ENCODE assay signal across 33 mouse cellular contexts in genomic region chr5:113396286-113396934, GRCm38 (mm10). TPM values are rescaled to one million over a fixed set of nuclear protein-coding genes. Genes with fewer than 3 reads are reported as not detected.
DNase-seq lines count a peak whose midpoint lies in the region; ATAC-seq and TF ChIP-seq lines count a peak whose summit lies in the region.
"Had no signal": no experiment of that assay in that cellular context is flagged by ENCODE, and none has a peak within 500 bp of the region (broad histone marks: within the 10 kb centered on the region; RNA-seq: fewer than 3 reads in every experiment).

No protein-coding gene starts in this region.

- no peak overlapping the region for H3K9ac ChIP-seq in hindbrain, embryonic 15.5 days
- no peak overlapping the region for H3K9ac ChIP-seq in hindbrain, embryonic 16.5 days (ENCODE audit: low read depth, low read length)
- no peak overlapping the region for H3K9ac ChIP-seq in midbrain, embryonic 13.5 days (replicated peaks)
- no peak overlapping the region for H3K9ac ChIP-seq in midbrain, postnatal 0 days (replicated peaks; ENCODE audit: low read length, poor library complexity, severe bottlenecking)
- H3K9ac ChIP-seq in neural tube, embryonic 15.5 days (replicated peaks) = no peak overlapping the region
- H3K9ac ChIP-seq: embryonic facial prominence, embryonic 12.5 days; liver, embryonic 12.5 days; liver, postnatal 0 days had no signal

- no peaks in the 10 kb centered on the region for H3K27me3 ChIP-seq in hindbrain, embryonic 15.5 days
- H3K27me3 ChIP-seq in hindbrain, embryonic 16.5 days (replicated peaks; ENCODE audit: control insufficient read depth, insufficient read depth, low read length) = no peaks in the 10 kb centered on the region
- no peaks in the 10 kb centered on the region for H3K27me3 ChIP-seq in midbrain, embryonic 13.5 days
- H3K27me3 ChIP-seq in midbrain, postnatal 0 days (ENCODE audit: insufficient read depth, low read length) = no peaks in the 10 kb centered on the region
- H3K27me3 ChIP-seq in neural tube, embryonic 15.5 days (replicated peaks) = no peaks in the 10 kb centered on the region
- H3K27me3 ChIP-seq: embryonic facial prominence, embryonic 12.5 days; liver, embryonic 12.5 days had no signal

- H3K36me3 ChIP-seq in hindbrain, embryonic 15.5 days = no peaks in the 10 kb centered on the region
- no peaks in the 10 kb centered on the region for H3K36me3 ChIP-seq in hindbrain, embryonic 16.5 days (ENCODE audit: control insufficient read depth, insufficient read depth, low read length)
- H3K36me3 ChIP-seq in midbrain, embryonic 13.5 days = no peaks in the 10 kb centered on the region
- H3K36me3 ChIP-seq in midbrain, postnatal 0 days (ENCODE audit: insufficient read depth, low read length) = no peaks in the 10 kb centered on the region
- no peaks in the 10 kb centered on the region for H3K36me3 ChIP-seq in neural tube, embryonic 15.5 days
- H3K36me3 ChIP-seq: embryonic facial prominence, embryonic 12.5 days; liver, embryonic 12.5 days had no signal

- no peak overlapping the region for H3K4me2 ChIP-seq in hindbrain, embryonic 15.5 days
- H3K4me2 ChIP-seq in hindbrain, embryonic 16.5 days (ENCODE audit: low read length) = no peak overlapping the region
- no peak overlapping the region for H3K4me2 ChIP-seq in midbrain, embryonic 13.5 days (replicated peaks)
- no peak overlapping the region for H3K4me2 ChIP-seq in midbrain, postnatal 0 days (ENCODE audit: low read depth, low read length, poor library complexity, severe bottlenecking)
- no peak overlapping the region for H3K4me2 ChIP-seq in neural tube, embryonic 15.5 days
- H3K4me2 ChIP-seq: embryonic facial prominence, embryonic 12.5 days; heart, embryonic 11.5 days; liver, embryonic 12.5 days had no signal

- ATAC-seq in hindbrain, embryonic 15.5 days (ENCODE audit: low FRiP score, low read depth) = no peak
- no peak for ATAC-seq in hindbrain, embryonic 16.5 days
- ATAC-seq in midbrain, embryonic 13.5 days = no peak
- no peak for ATAC-seq in midbrain, postnatal 0 days (ENCODE audit: low FRiP score)
- ATAC-seq in neural tube, embryonic 15.5 days (ENCODE audit: low FRiP score) = no peak
- ATAC-seq: forebrain, embryonic 14.5 days; intestine, embryonic 16.5 days; liver, embryonic 12.5 days; liver, postnatal 0 days had no signal

- DNase-seq in midbrain, postnatal 0 days (ENCODE audit: low spot score) = no peak
- DNase-seq in left cerebral cortex, adult 11 months (ENCODE audit: low spot score) = no peak
- DNase-seq in right cerebral cortex, adult 2 months (ENCODE audit: low spot score in 2 of 2) = no peak
- DNase-seq: adrenal gland, postnatal 25 days; cerebellum, adult 11-12 months; cerebellum, adult 9-11 months; embryo, embryonic 11 days; gastrocnemius, postnatal 25 days; heart, adult 11 months; heart, postnatal 36 days; kidney, adult 8-10 months; kidney, postnatal 4 days; left cerebral cortex, postnatal 4 days; liver, postnatal 0 days; thymus, adult 2 months; thymus, postnatal 36 days had no signal

- H3K4me1 ChIP-seq in hindbrain, embryonic 15.5 days (replicated peaks) = peaks cover 23% of the 10 kb centered on the region
- peaks cover 10% of the 10 kb centered on the region for H3K4me1 ChIP-seq in hindbrain, embryonic 16.5 days (ENCODE audit: control insufficient read depth, insufficient read depth, low read depth, low read length)
- H3K4me1 ChIP-seq in midbrain, embryonic 13.5 days (replicated peaks) = peaks cover 29% of the 10 kb centered on the region
- H3K4me1 ChIP-seq in midbrain, postnatal 0 days (ENCODE audit: insufficient read depth, low read length) = peaks cover 9% of the 10 kb centered on the region
- peaks cover 25% of the 10 kb centered on the region for H3K4me1 ChIP-seq in neural tube, embryonic 15.5 days
- H3K4me1 ChIP-seq: embryonic facial prominence, embryonic 12.5 days; liver, embryonic 12.5 days had no signal

- no peaks in the 10 kb centered on the region for H3K9me3 ChIP-seq in hindbrain, embryonic 15.5 days
- no peaks in the 10 kb centered on the region for H3K9me3 ChIP-seq in hindbrain, embryonic 16.5 days (ENCODE audit: control insufficient read depth, low read length)
- H3K9me3 ChIP-seq in midbrain, embryonic 13.5 days = peaks cover 11% of the 10 kb centered on the region; the same call in 1 of the 2 replicates
- H3K9me3 ChIP-seq in midbrain, postnatal 0 days (ENCODE audit: low read length) = no peaks in the 10 kb centered on the region
- no peaks in the 10 kb centered on the region for H3K9me3 ChIP-seq in neural tube, embryonic 15.5 days (replicated peaks)

- H3K27ac ChIP-seq in hindbrain, embryonic 15.5 days (replicated peaks) = peak overlapping the region; percentile 5; the same call in 1 of the 2 replicates
- H3K27ac ChIP-seq in hindbrain, embryonic 16.5 days (ENCODE audit: low read depth, low read length) = no peak overlapping the region
- peak overlapping the region; percentile 58 for H3K27ac ChIP-seq in midbrain, embryonic 13.5 days
- no peak overlapping the region; the same call in 1 of the 2 replicates for H3K27ac ChIP-seq in midbrain, postnatal 0 days (ENCODE audit: low read depth, low read length)
- peak overlapping the region; percentile 72; the same call in 1 of the 2 replicates for H3K27ac ChIP-seq in neural tube, embryonic 15.5 days (replicated peaks)
- H3K27ac ChIP-seq: embryonic facial prominence, embryonic 12.5 days; kidney, postnatal 0 days; liver, embryonic 12.5 days had no signal

- H3K4me3 ChIP-seq in hindbrain, embryonic 15.5 days = no peak overlapping the region
- H3K4me3 ChIP-seq in hindbrain, embryonic 16.5 days (ENCODE audit: low read length) = no peak overlapping the region
- no peak overlapping the region for H3K4me3 ChIP-seq in midbrain, embryonic 13.5 days (replicated peaks)
- H3K4me3 ChIP-seq in midbrain, postnatal 0 days (ENCODE audit: low read depth, low read length) = no peak overlapping the region
- no peak overlapping the region for H3K4me3 ChIP-seq in neural tube, embryonic 15.5 days (replicated peaks)
- H3K4me3 ChIP-seq: embryonic facial prominence, embryonic 12.5 days; liver, embryonic 12.5 days had no signal

- WGBS in hindbrain, embryonic 15.5 days = 61% methylated on average over 17 of the region's 17 CpGs
- WGBS in hindbrain, embryonic 16.5 days = 64% methylated on average over 17 of the region's 17 CpGs
- 50% methylated on average over 17 of the region's 17 CpGs for WGBS in midbrain, embryonic 13.5 days
- 50% methylated on average over 17 of the region's 17 CpGs for WGBS in midbrain, postnatal 0 days
- 71% methylated on average over 17 of the region's 17 CpGs for WGBS in neural tube, embryonic 15.5 days

- no peak for TF ChIP-seq CTCF in midbrain, postnatal 0 days (IDR thresholded peaks at IDR 0.05)

RNA-seq across cellular contexts. Expression of gene Aym1, which starts 39.3 kb away (rescaled TPM):
- polyA plus RNA-seq in hindbrain, embryonic 15.5 days (2015; fragmentation: Nextera tagmentation; extraction: Ambion mirVana) = not detected in 2 replicates
- polyA plus RNA-seq in hindbrain, embryonic 16.5 days (2015; fragmentation: Nextera tagmentation; extraction: Ambion mirVana) = not detected in 2 replicates
- polyA plus RNA-seq in midbrain, embryonic 13.5 days (2015; fragmentation: Nextera tagmentation; extraction: Ambion mirVana) = not detected in 2 replicates
- total RNA-seq in midbrain, postnatal 0 days (2014; rRNA removed) = not detected in 2 replicates
- not detected in 2 replicates for polyA plus RNA-seq in midbrain, postnatal 0 days (2015; fragmentation: Nextera tagmentation; extraction: Ambion mirVana)
- not detected in 2 replicates for polyA plus RNA-seq in neural tube, embryonic 15.5 days (2015; fragmentation: Nextera tagmentation; extraction: Ambion mirVana)
- total RNA-seq: adrenal gland, adult 18-20 months; adrenal gland, postnatal 25 days; gastrocnemius, postnatal 25 days; heart, postnatal 36 days; layer of hippocampus, adult 8-10 months; layer of hippocampus, postnatal 25 days; left cerebral cortex, postnatal 4 days; megakaryocyte progenitor cell, adult 5-6 weeks; monocyte, adult 5-6 weeks had no signal
- polyA plus RNA-seq: embryonic facial prominence, embryonic 12.5 days; forebrain, embryonic 14.5 days; heart, embryonic 11.5 days; heart, embryonic 16.5 days; intestine, embryonic 16.5 days; kidney, postnatal 0 days; limb, embryonic 14.5 days; liver, embryonic 12.5 days; liver, postnatal 0 days; thymus, adult 2 months had no signal

Comparison
In these comparisons a context has a peak if more than half of its experiments do, and no peak if none do; other contexts are left out.
1. H3K27ac ChIP-seq: peak in hindbrain, embryonic 15.5 days (single experiment), midbrain, embryonic 13.5 days (single experiment) and neural tube, embryonic 15.5 days (single experiment); none in hindbrain, embryonic 16.5 days (single experiment) and midbrain, postnatal 0 days (single experiment).